Mouse (Mus musculus) right cerebral cortex, adult 2 months (tissue): ENCODE data around the gene Dtnb.
A peak's percentile ranks its signal among the peaks of the same experiment; 100 is the strongest.
"Not testable (repeated sequence)": the region's sequence is repeated elsewhere in the genome, so short reads cannot be mapped to it uniquely, and the experiment has no call there.

Experiments
- DNase-seq, 2 experiments: peaks; one replicate each; pipeline ENCODE4 v3.0.0; 2021 to 2022; ENCODE audit warnings: low spot score in 2 of 2

The Dtnb gene

GRCm38 (mm10) chr12:3571787-3572580 is at the start of gene Dtnb:
Dtnb (plus strand) TSS chr12:3572381.
- peak; percentile 76 to 78 for DNase-seq

DNA sequence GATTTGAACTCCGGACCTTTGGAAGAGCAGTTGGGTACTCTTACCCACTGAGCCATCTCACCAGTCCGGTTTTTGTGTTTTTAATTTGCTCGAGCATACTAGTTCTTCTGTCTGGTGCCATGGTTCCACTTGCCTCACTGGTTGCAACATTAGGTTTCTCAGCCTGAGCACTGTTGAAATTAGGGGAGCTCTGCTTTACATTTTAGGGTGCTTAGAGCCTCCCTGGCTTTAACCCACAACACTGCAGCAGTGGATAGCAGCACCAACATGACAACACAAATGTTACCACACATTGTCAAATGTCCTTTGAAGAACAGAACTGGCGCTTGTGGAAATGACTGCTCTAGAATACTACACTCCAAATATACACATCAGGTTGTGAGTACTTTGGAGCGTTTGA is 46.6 kb upstream of the Dtnb start:
- no peak for DNase-seq

DNA sequence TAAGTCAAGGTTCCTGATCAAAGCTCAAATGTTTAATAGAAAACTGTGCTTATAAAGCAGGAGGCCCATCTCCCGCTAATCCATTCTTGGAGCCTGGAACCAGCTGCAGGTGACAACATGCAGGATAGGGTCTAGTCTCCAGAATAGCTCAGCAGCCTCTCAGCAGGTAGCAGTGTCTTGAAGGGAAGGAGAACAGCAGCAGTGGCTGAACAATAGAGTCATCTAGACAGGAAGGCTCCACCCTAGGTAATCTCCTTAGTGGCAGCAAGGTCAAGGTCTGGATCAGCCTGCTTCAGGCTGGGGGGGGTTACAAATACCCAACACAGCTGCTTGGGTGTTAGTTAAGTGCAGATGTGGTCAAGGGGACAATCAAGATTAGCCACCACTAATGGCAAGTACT is 36.7 kb upstream of the Dtnb start:
- DNase-seq = not testable (repeated sequence)

DNA sequence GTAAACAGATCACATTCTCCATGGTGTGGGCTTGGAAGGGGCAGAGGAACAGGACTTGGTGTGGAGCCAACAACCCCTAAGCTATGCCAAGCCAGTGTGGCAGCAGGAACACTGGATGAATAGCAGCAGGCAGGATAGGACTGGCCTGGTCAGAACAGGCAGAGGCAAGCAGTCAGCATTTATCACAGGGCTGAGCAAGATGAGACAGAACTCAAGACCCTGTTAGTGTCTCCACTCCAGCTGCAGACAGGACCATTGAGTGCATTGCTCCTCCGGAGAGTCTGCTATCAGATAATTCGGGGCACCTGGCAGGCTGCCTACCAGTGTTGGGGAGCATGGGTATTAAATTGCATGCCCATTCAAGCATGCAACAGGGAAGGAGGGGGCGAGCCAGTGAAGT is 34.6 kb upstream of the Dtnb start:
- DNase-seq = no peak

DNA sequence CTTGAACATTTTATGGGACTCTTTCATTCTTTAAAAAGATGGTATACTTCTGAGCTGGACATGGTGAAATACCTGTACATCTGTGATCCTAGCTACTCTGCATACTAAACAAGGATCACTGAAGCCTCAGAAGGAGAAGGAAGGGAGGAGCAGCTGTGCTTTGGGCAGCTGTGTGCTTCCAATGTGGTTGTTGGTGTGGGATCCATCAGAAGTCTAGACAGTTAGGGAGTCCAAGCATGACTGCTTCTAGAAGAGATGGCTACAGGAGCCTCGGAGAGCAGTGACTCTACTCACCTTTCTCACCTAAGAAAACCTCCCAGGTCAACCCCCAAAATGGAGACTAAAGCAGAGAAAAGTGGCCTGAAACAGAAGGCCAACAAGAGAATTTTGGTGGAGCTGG is 34.1 kb upstream of the Dtnb start:
- no peak for DNase-seq

DNA sequence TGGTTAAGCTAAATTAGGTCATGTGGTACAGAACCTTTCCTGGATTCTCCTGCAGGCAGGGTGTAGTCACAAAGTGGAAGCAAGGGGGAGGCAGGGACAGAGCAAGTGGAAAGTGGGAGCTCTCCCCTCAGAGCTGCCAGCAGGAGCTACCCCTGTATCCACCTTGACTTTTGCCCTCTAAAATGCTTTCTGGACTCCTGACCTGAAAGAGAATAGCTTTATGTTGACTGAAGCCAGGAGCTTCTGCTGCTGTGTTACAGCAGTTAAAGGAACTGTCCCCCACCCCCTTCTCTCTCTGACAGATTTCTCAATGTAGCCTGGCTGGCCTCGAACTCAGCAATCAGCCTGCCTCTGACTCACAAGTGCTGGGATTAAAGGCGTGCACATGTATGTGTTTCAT is 32.6 kb upstream of the Dtnb start:
- no peak for DNase-seq

DNA sequence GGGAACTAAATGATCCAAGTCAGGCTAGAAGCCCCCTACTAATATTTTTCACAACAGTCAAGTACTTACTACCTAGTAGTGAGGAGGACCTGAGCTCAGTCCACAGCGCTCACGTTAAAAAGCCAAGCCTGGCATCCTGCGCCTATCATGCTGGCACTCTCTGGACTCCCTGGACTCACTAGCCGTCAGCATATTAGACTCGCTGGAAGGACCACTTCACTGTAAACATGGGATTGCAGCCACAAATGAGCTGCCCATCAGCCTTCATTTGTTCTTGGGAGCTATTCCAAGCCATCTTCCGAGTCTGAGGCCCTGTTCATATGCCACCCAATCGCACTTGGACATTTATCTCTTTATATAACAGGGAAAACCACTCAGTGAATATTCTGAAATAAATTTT is 31.3 kb upstream of the Dtnb start:
- no peak for DNase-seq

DNA sequence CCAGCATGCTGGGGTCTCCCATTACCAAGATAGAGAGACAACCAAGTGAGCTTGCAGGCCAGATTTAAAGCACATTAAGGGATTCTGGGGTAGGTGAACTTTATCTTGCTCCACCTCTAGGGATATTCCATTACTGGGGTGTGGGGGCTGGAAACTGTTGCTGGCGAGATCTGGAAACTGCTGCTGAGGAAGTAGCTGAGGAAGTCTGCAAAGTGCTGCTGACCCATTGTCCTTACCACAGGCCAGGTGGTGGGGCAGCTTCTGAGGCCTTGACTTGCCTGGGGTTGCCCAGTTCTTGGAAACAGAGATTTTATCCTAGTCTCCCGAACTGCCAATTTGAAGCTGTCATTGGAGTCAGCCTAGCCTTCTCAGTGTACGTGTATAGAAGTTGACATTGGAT is 26.7 kb upstream of the Dtnb start:
- no peak for DNase-seq

GRCm38 (mm10) chr12:3546121-3546658 is 26.0 kb upstream of the Dtnb start:
- DNase-seq = no peak

DNA sequence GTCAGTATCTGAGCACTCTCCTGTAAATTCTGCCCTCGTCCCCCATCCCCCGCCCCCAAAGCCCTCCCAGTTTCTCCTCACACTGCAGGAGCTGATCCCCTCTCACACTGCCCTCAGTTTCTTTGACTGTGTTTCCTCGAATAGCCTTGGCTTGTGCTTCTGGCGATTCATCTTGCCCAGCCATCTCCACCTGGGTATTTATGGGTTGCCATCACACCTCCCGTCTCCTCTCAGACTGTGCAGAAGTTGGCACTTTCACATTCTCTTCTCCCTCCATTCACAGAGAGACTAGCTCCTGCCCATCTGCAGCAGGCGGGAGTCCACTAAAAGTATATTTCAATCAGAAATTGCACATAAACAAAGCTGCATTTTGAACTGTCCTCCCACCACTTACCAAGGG is 25.4 kb upstream of the Dtnb start:
- no peak for DNase-seq

- no peak for DNase-seq
Measured at GRCm38 (mm10) chr12:3547506-3547905, 24.7 kb upstream of the Dtnb start.

GRCm38 (mm10) chr12:3547911-3548310 is 24.3 kb upstream of the Dtnb start:
- no peak for DNase-seq

DNA sequence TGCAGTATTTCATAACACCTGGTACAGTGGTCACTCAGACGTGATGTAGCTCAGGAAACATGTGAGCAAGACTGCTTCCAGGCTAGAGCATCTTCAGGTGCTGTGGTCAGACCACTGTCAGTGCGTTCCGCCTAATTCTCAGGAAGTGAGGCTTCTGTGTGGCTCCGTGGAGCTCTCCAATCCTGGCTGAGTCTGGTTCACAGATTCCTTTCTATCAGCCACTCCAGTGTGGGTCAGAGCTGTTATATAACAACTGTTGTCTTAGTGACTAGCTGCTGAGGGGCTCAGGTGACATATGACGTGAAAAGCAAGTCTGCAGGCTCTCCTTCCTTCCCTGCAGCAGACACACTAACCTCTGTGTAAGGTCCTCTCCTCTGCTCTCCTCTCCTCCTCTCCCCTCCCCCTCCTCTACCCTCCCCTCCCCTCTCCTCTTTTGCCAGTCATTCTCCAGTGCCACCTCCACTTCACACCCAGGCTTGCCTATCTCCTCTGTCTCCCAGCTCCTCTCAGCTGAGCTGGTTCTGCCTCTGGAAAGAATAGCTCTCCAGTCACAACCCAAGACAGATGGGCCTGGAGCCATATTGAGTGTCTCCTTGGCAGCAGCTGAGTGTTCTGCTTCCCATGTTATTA is 23.5 kb upstream of the Dtnb start:
- peak; percentile 61 to 63 for DNase-seq

DNA sequence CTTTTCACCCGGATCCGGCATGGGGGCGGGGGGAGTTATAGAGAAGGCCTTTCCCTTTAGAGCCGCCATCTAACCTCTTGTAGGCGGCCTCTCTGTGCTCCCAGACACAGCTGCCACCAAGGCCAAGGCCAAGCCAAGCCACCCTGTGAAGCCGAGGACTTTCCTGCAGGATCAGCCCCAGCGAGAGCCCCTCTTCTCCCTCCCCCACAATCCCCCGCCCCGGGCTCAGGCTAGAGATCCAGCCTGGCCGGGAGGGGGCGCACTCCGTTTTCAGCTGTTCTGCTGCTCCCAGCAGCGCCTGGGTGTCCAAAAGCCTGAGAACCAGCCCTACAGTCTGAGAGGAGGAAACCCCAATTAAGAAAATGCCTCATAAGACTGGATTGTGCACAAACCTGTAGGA is 21.9 kb upstream of the Dtnb start:
- no peak for DNase-seq

GRCm38 (mm10) chr12:3557414-3558319 is 14.5 kb upstream of the Dtnb start:
- DNase-seq = no peak

DNA sequence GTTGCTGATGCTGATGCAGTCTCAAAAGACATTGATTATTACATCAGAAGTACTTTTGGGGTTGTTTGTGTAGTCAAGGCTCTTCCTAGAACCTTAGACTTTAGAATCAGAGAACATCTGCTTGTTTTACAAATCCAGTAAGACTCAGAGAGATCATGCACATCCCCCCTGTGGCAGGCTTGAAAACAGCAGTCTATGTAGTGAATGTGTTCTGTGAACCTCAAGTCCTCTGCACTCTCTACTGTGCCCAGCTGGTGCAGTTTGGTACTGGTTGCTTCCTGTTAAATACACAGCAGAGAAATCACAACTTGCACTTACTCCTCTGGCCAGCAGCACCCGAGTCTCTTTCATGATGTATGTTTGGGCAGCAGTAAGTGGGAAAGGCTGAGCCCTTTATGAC is 11.6 kb upstream of the Dtnb start:
- DNase-seq = peak; percentile 75 to 80

GRCm38 (mm10) chr12:3561032-3561431 is 11.1 kb upstream of the Dtnb start:
- no peak for DNase-seq

DNA sequence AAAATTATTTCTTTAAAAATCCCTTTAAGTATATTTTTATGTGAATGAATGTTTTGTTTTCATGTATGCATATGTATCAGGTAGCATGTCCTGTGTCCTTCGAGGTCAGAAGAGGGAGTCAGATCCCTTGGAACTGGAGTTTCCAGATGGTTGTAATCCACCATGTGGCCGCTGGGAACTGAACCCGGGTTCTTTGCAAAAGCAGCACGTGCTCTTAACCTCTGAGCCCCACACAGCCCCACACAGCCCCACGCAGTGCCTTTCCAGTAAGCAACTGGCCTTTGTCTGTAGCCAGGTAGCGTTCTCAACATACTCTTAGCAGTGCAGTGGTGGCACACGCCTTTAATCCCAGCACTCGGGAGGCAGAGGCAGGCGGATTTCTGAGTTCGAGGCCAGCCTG is 9.4 kb upstream of the Dtnb start:
- DNase-seq = no peak

DNA sequence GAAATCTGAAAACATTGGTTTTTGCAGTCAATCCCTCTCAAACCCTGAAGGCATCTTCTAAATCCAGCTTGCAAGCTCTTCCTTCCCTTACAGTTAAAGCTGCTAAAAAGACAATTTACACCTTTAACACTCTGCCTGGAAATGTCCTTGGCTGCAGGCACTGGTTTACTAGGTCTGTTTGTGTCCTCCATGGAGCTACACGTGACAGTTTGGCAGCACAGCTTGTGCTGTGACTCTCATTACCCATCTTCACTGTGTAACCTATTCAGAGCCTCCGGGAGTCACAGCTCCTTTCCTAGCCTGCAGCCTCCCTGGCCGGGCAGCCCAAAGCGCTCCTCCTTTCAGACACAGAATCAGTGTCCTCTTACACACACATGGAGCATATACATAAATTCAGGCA is 8.5 kb upstream of the Dtnb start:
- DNase-seq = no peak

- peak; percentile 71 to 75 for DNase-seq
Measured at GRCm38 (mm10) chr12:3568461-3568991, 3.7 kb upstream of the Dtnb start.

DNA sequence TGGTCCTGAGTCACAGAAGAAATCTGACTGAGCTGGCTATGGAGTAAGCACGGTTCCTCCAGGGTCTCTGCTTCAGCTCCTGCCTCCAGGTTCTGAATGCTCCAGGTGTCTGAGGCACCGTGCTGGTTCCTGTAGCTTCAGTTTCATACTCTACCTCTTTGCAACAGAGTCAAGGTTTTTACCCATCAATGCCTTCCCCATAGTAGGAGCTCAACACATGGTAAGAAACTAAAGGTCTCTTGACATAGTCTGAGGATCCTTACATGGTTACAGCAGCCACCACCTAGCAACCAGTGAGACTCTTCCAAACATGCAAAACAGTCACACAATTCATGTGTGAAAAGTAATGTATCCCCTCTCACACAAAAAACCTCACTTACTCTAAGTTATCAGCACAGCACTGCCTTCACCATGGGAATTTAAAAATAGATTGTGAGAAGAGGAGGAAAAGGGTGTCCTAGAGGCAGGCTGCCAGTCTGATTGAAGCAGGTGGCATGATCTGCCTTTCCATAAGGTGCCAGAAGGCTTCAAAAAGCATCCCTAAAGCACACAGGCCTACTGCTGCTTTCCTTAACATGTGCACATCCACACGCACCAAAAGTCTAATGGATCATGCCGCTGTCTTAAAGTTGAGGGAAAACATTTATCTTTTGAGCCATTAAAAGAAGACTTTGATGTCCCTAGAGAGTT is 1.3 kb upstream of the Dtnb start:
- DNase-seq = peak; percentile 37 to 53
